Mouse (Mus musculus) stomach, embryonic 16.5 days (tissue): ENCODE data around the gene Igsf9b. TPM values are rescaled to one million over a fixed set of nuclear protein-coding genes. Genes with fewer than 3 reads are reported as not detected.

Experiments used
- ATAC-seq: fragments of 200-750 bp; cut with Nextera tagmentation; 2 replicates; pipeline ENCODE4 v1.8.0; 2017; ENCODE audit warnings: moderate number of reproducible peaks, moderate TSS enrichment; ENCODE audit not compliant: insufficient read depth, low FRiP score
- H3K27ac ChIP-seq: fragments of 300-500 bp; sonication (generic); 2 replicates; pipeline ENCODE4 v1.5.1; 2014; ENCODE audit warnings: low read length
- H3K27me3 ChIP-seq: fragments of 300-500 bp; sonication (generic); 2 replicates; pipeline ENCODE4 v1.6.1; 2014; ENCODE audit warnings: low read length, control low read depth, mixed read lengths; ENCODE audit not compliant: control insufficient read depth, insufficient read depth
- H3K36me3 ChIP-seq: fragments of 300-500 bp; sonication (generic); 2 replicates; pipeline ENCODE4 v1.6.1; 2014; ENCODE audit warnings: low read length; ENCODE audit not compliant: control insufficient read depth, insufficient read depth
- H3K4me1 ChIP-seq: fragments of 300-500 bp; sonication (generic); 2 replicates; pipeline ENCODE4 v1.6.1; 2014; ENCODE audit warnings: low read length, control low read depth, mixed read lengths; ENCODE audit not compliant: control insufficient read depth, insufficient read depth
- H3K4me2 ChIP-seq: fragments of 300-500 bp; sonication (generic); 2 replicates; pipeline ENCODE4 v1.6.1; 2014; ENCODE audit warnings: low read depth, low read length, mixed read lengths
- H3K4me3 ChIP-seq: fragments of 300-500 bp; sonication (generic); replicated peaks from 2 replicates; pipeline ENCODE4 v1.5.1; 2014; ENCODE audit warnings: mild to moderate bottlenecking, low read length
- H3K9ac ChIP-seq: fragments of 300-500 bp; sonication (generic); 2 replicates; pipeline ENCODE4 v1.6.1; 2014; ENCODE audit warnings: low read length
- H3K9me3 ChIP-seq: fragments of 300-500 bp; sonication (generic); replicated peaks from 2 replicates; pipeline ENCODE4 v1.6.1; 2016; ENCODE audit warnings: low read length, control low read depth; ENCODE audit not compliant: control insufficient read depth
- WGBS: fragments of 180-500 bp; shearing (Covaris S2); extraction: QIAGEN DNeasy Blood & Tissue Kit; methylation state at CpG from one replicate; pipeline ENCODE4 v1.1.7; 2014; 5-methylcytosine and 5-hydroxymethylcytosine counted together
- polyA plus RNA-seq: library from polyadenylated mRNA; unstranded; fragments of >200 nt; fragmentation: Nextera tagmentation; extraction: Ambion mirVana; gene quantifications from 2 replicates; pipeline ENCODE4 v1.2.1, GENCODE M21; 2015

The Igsf9b gene
- polyA plus RNA-seq, 1 experiment from 2014 or later = 7.1 TPM

- ATAC-seq = no peak
- Histone ChIP-seq H3K27ac (no peak overlapping the region), H3K9ac (no peak overlapping the region), H3K4me3 (no peak overlapping the region), H3K9me3 (no peaks in the 10 kb centered on the region), H3K4me1 (peaks cover 5% of the 10 kb centered on the region; the same call in 1 of the 2 replicates), H3K36me3 (no peaks in the 10 kb centered on the region), H3K27me3 (peaks cover 22% of the 10 kb centered on the region; the same call in 1 of the 2 replicates), H3K4me2 (0 out of 2 replicates have a peak overlapping the region, but pooled peaks have one; percentile 10)
- 47% methylated on average over 5 of the region's 5 CpGs for WGBS
Measured at GRCm38 (mm10) chr9:27301486-27301885, 2.5 kb downstream of the Igsf9b start.

GRCm38 (mm10) chr9:27302291-27302690 lies 3.3 kb downstream of the Igsf9b start:
- H3K27me3 ChIP-seq = peaks cover 22% of the 10 kb centered on the region; the same call in 1 of the 2 replicates
- H3K27ac ChIP-seq = no peak overlapping the region
- no peak overlapping the region for H3K4me3 ChIP-seq
- ATAC-seq = no peak
- no peak overlapping the region for H3K9ac ChIP-seq
- WGBS = 68% methylated on average over 5 of the region's 5 CpGs
- peaks cover 5% of the 10 kb centered on the region; the same call in 1 of the 2 replicates for H3K4me1 ChIP-seq
- H3K4me2 ChIP-seq = no peak overlapping the region
- H3K9me3 ChIP-seq = no peaks in the 10 kb centered on the region
- H3K36me3 ChIP-seq = no peaks in the 10 kb centered on the region

GRCm38 (mm10) chr9:27303571-27304484 lies 4.8 kb downstream of the Igsf9b start:
- H3K27me3 ChIP-seq = peaks cover 22% of the 10 kb centered on the region; the same call in 1 of the 2 replicates
- 49% methylated on average over 17 of the region's 17 CpGs for WGBS
- no peak overlapping the region for H3K9ac ChIP-seq
- no peak for ATAC-seq
- no peak overlapping the region for H3K27ac ChIP-seq
- H3K4me3 ChIP-seq = no peak overlapping the region
- no peaks in the 10 kb centered on the region for H3K36me3 ChIP-seq
- no peaks in the 10 kb centered on the region for H3K9me3 ChIP-seq
- H3K4me2 ChIP-seq = no peak overlapping the region
- H3K4me1 ChIP-seq = no peaks in the 10 kb centered on the region

- peaks cover 18% of the 10 kb centered on the region; the same call in 1 of the 2 replicates for H3K27me3 ChIP-seq
- WGBS = 58% methylated on average over 5 of the region's 5 CpGs
- ATAC-seq = no peak
- H3K9ac ChIP-seq = no peak overlapping the region
- H3K4me2 ChIP-seq = no peak overlapping the region
- H3K27ac ChIP-seq = no peak overlapping the region
- no peaks in the 10 kb centered on the region for H3K36me3 ChIP-seq
- H3K9me3 ChIP-seq = no peaks in the 10 kb centered on the region
- H3K4me1 ChIP-seq = no peaks in the 10 kb centered on the region
- H3K4me3 ChIP-seq = no peak overlapping the region
Measured at GRCm38 (mm10) chr9:27304485-27305102, 5.6 kb downstream of the Igsf9b start.

GRCm38 (mm10) chr9:27305502-27305901 lies 6.5 kb downstream of the Igsf9b start:
- peaks cover 9% of the 10 kb centered on the region; the same call in 1 of the 2 replicates for H3K27me3 ChIP-seq
- H3K4me1 ChIP-seq = no peaks in the 10 kb centered on the region
- no peak for ATAC-seq
- no peak overlapping the region for H3K4me2 ChIP-seq
- H3K9ac ChIP-seq = no peak overlapping the region
- H3K4me3 ChIP-seq = no peak overlapping the region
- no peaks in the 10 kb centered on the region for H3K36me3 ChIP-seq
- H3K9me3 ChIP-seq = no peaks in the 10 kb centered on the region
- 62% methylated on average over 3 of the region's 3 CpGs for WGBS
- H3K27ac ChIP-seq = no peak overlapping the region

- Histone ChIP-seq H3K9ac (no peak overlapping the region), H3K4me3 (no peak overlapping the region), H3K4me2 (no peak overlapping the region), H3K27ac (no peak overlapping the region), H3K9me3 (no peaks in the 10 kb centered on the region), H3K27me3 (no peaks in the 10 kb centered on the region), H3K36me3 (no peaks in the 10 kb centered on the region), H3K4me1 (no peaks in the 10 kb centered on the region)
- WGBS = 30% methylated on average over 4 of the region's 4 CpGs
- no peak for ATAC-seq
Measured at GRCm38 (mm10) chr9:27306642-27307041, 7.6 kb downstream of the Igsf9b start.

GRCm38 (mm10) chr9:27307265-27307664 lies 8.3 kb downstream of the Igsf9b start:
- H3K27me3 ChIP-seq = no peaks in the 10 kb centered on the region
- WGBS = 16% methylated on average over 3 of the region's 3 CpGs
- no peaks in the 10 kb centered on the region for H3K36me3 ChIP-seq
- no peaks in the 10 kb centered on the region for H3K4me1 ChIP-seq
- no peak overlapping the region for H3K4me3 ChIP-seq
- H3K9me3 ChIP-seq = no peaks in the 10 kb centered on the region
- H3K9ac ChIP-seq = no peak overlapping the region
- H3K4me2 ChIP-seq = no peak overlapping the region
- no peak overlapping the region for H3K27ac ChIP-seq
- ATAC-seq = no peak

GRCm38 (mm10) chr9:27308045-27308444 lies 9.0 kb downstream of the Igsf9b start:
- no peaks in the 10 kb centered on the region for H3K27me3 ChIP-seq
- H3K36me3 ChIP-seq = no peaks in the 10 kb centered on the region
- no peaks in the 10 kb centered on the region for H3K4me1 ChIP-seq
- no peak overlapping the region for H3K9ac ChIP-seq
- no peak overlapping the region for H3K4me3 ChIP-seq
- H3K27ac ChIP-seq = no peak overlapping the region
- ATAC-seq = no peak; the same call in 1 of the 2 replicates
- H3K4me2 ChIP-seq = no peak overlapping the region
- 23% methylated on average over 7 of the region's 7 CpGs for WGBS
- no peaks in the 10 kb centered on the region for H3K9me3 ChIP-seq

GRCm38 (mm10) chr9:27308561-27308960 lies 9.6 kb downstream of the Igsf9b start:
- Histone ChIP-seq H3K27me3 (no peaks in the 10 kb centered on the region), H3K27ac (no peak overlapping the region), H3K36me3 (no peaks in the 10 kb centered on the region), H3K4me1 (no peaks in the 10 kb centered on the region), H3K4me2 (no peak overlapping the region), H3K9ac (no peak overlapping the region), H3K4me3 (no peak overlapping the region), H3K9me3 (no peaks in the 10 kb centered on the region)
- WGBS = 41% methylated on average over 6 of the region's 6 CpGs
- ATAC-seq = 0 out of 2 replicates have a peak, but pooled peaks have one; percentile 11
